Mouse (Mus musculus): ENCODE measurements around the gene Tspan9.

Gene Tspan9

GRCm38 (mm10) chr6:128102296-128102999, 40.9 kb downstream of the Tspan9 start:
- DNase-seq (ENCODE audit: low spot score), result no peak

- DNase-seq (ENCODE audit: low spot score), result no peak
Measured at GRCm38 (mm10) chr6:128099871-128100270, 43.5 kb downstream of the Tspan9 start.

DNA sequence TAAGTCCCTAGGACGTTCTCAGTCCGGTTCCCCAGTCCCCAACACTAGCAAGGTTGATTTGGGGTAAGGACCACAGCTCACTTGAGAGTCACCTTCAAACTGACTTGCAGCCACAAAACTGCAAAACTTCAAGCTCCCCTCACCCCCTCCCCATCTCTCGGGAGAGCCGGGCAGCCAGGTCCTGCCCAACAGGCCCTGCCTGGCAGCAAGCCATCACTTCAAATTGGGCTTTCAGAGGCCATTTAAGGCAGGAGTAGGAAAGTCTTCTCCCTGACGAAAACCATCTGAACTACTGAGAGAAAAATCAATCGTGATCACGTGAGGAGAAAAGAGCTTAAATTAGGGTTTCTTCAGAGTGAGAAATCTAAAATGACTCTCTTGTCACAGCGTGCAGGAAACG, 44.2 kb downstream of the Tspan9 start:
- no peak for DNase-seq (ENCODE audit: low spot score)

DNA sequence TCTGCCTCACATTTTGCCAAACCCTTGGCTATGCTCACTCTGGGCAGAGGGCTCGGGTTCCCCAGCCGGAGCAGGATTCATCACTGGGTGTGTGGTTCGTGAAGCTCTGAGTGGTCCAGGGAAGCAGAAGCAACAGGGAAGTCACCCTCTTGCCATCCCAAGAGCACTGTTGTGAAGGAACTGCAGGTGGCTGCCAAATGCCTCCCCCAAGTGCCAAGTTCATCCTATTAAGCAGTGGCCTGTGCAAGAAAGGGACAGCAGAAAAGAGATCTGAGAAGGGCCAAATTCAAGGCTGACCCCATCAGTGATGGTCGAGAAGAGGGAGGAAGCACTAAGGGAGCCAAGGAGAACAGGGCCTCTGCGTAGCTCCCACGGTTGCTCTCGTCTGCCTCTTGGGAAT, 46.9 kb downstream of the Tspan9 start:
- no peak for DNase-seq (ENCODE audit: low spot score)

GRCm38 (mm10) chr6:128095906-128096305, 47.5 kb downstream of the Tspan9 start:
- DNase-seq (ENCODE audit: low spot score), result no peak

- DNase-seq (ENCODE audit: low spot score), result no peak
Measured at GRCm38 (mm10) chr6:128095131-128095530, 48.3 kb downstream of the Tspan9 start.

DNA sequence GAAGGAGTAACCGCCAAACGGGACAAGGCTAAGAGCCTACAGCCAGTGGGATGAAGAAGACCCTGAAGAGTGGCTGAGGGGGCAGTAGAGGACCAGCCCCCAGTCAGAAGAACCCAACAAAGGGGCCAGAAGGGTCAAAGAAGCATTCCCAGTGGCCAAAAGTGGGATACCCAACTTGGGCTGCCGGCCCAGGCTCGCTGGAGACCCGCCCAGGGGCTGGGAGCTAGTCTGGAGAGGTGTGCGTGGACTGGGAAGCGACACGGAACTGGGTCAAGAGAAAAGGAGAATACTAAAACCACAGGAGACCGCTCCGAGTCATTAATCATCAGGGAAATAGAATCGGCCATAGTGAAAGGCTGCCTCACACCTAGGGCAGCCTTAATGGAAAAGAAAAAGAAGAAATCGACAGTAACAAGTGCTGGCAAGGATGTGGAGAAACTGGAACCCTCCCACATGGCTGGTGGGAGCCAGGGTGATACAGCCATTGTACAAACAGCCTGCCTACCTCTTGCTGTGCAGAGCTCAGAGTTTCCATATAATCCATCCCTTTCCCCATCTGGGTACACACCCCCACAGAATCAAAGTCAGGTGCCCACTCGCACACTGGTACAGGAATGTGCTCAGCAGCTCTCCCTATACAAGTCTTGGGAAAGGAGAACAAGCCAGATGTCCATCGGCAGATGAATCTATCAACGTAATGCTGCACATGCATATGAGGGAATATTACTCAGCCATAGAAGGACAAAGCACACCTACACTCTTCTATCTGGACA, 49.4 kb downstream of the Tspan9 start:
- DNase-seq (ENCODE audit: low spot score), result no peak

DNA sequence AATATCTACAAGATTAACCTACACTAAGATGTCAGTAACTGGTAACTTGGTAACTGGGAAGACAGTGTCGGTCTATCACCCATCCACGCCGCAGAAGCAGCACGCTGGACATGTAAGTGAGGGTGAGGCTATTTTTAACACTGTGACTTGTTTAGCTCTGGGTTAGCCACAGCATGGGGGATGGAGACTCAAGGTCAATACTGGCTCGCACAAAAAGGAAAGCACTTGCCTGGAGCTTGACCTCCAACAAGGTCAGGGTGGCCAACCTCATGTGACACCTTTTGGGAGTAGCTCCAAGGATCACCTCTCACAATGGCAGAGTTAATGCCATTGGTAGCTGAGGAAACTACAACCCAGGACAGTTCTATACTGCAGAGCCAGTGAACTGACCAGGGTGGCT, 50.8 kb downstream of the Tspan9 start:
- no peak for DNase-seq (ENCODE audit: low spot score)

GRCm38 (mm10) chr6:128091833-128092166, 51.6 kb downstream of the Tspan9 start:
- DNase-seq (ENCODE audit: low spot score), result no peak

DNA sequence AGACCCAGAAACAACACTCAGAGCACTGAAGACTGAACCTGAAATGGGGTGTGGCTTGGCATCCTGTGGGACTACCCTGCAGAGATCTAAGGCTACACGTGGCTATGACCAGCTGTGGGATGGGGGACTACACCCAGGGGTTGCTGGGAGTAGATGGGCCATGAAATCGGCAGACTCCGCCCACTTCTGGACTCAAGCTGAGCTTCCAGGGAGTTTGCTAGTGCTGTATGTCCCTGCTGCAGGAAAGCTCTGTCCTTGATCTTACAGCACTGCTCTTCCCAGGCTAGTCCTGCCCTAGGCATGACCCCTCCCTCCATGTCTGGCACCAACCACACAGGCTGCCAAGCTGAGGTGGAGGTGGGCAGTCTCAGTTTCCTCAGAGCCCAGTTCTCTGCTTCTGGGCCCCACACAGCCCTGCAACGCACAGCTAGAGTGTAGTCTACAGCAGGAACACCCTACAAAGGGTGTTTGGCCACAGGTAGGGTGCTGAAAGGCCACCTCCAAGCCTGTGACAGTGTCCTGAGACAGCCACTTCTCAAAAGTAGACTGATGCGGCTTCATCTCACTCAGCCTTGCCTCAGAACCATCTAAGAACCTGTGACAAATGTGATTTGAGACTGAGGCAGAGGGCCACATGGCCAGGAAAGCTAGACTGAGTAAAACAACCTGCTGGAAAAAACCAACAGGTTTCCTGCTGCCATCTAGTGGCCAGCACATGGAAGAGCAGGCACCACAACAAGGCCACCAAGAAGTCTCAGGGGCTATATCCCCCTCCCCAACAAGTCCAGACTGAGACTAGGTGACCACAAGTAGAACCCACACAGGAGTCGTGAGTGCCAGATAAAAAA, 52.2 kb downstream of the Tspan9 start:
- DNase-seq (ENCODE audit: low spot score), result no peak

GRCm38 (mm10) chr6:128089770-128090702, 53.4 kb downstream of the Tspan9 start:
- no peak for DNase-seq (ENCODE audit: low spot score)

DNA sequence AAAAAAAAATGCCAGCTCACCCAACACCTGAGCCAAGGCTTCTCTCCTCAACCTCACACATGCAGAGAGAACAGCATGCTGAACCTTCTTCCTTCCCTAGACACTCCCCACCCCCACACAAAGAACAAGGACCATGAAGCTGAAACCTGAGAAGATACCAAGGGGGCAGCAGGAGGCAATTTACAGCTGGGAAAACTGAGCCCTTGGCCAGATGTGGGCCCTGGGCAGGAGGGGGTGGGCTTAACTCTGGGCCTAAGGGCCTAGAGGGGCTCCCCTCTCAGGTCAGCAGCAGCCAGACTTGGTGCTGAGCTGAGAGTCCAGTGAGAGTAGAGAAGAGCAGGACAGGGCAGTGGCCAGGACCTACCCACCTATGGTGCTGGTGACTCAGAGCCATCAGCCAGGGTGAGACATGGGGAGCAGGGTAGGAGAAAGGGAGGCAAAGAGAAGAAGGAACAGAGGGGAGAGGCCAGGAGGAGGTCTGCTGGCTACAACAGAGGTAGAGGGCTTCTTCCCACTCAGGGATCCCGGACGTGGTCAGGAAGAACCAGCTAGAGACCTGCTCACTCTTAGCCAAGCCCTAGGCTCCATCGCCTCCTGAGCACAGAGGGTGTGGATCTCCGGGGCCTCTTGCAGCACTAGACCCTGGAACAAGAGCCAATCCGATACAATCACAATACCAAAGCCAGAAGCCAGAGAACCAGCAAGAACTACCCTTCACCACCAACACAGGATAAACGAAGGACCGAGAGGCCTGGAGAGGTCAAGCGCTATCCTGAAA, 54.5 kb downstream of the Tspan9 start:
- no peak for DNase-seq (ENCODE audit: low spot score)

GRCm38 (mm10) chr6:128085488-128086066, 57.8 kb downstream of the Tspan9 start:
- no peak for DNase-seq (ENCODE audit: low spot score)

DNA sequence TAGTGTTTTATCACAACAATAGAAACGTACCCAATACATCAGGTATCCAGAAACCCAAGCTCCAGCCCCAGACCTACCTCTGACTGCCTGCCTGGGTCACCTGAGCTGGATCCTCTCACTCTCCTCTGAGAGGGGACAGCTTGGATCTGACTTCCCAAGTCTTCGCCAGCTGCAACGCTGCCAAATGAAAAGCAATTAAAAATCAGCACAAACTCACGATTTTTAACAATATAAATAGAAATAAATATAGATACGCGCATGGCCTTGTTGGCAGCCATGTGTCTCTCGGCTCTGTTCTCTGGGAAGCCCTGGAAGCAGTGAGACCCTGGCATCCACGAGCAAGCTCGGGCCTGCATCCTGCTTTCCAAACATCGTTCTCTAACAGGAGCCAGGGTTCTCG, 60.1 kb downstream of the Tspan9 start:
- DNase-seq (ENCODE audit: low spot score), result no peak

- no peak for DNase-seq (ENCODE audit: low spot score)
Measured at GRCm38 (mm10) chr6:128081781-128082180, 61.6 kb downstream of the Tspan9 start.

DNA sequence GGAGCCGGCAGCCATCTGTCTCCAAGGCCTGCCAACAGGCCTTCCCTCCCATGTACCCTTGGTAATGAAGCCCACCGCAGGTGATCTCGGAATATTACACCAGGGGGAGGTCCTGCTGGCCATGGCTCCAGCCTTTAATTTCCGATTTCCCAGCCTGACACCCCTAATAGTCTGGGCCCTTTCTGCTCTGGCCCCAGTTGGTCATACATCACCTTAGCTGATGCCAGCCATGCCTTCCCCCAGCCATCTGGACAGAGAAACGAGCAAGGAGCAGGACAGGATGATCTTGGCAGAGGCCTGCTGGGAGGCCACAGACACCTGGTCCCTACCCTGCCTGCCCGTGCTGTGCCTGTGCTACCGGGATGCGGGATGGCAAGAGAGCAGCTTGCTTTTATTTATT, 62.1 kb downstream of the Tspan9 start:
- no peak for DNase-seq (ENCODE audit: low spot score)

DNA sequence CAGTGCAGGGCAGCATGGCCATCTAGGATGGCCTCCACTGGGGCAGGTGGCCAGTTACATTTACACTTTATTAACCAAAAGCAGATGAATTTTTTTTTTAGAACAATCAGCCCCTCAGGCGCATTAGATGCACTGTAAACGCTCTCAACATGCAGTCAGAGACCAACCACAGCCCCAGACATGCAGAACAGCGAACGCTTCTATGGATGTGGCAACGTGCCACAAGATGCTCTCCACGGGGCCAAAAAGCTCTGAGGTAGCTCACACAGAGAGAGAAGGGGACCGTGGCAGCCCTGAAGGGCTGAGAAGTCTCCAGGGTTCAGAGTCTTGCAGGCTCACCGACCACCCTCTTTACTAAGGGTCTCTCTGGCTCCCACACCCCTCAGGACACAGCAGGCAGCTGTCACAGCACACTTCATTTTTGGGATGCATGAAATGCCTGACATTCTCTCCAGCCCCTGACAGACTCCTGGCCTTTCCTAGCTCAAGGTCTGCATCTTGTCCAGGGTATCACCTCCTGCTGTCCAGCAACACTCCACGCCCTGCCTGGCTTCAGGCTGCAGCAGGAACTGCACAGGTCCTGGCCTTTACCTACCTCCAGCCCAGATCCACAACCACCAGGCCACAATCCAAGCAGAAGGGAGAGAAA, 63.7 kb downstream of the Tspan9 start:
- DNase-seq (ENCODE audit: low spot score), result no peak

DNA sequence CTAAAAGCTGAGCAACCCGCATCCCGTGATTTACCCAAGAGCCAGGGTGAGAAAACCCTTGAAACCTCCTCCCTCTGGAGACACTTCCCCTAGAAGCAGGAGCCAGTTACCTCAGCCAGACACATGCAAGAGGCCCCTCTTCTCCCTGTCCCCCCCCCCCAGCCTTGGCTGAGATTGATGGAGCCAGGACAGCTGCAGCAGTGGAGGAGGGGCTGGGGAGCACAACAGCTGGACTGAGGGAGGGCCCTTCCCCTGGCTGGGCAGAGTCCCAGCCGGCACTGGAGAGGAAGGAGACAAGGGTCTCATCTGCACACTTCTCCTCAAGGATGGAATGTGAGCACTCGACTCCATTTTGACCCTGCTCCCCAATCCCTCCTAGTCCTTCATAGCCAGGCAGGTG, 64.9 kb downstream of the Tspan9 start:
- no peak for DNase-seq (ENCODE audit: low spot score)

- no peak for DNase-seq (ENCODE audit: low spot score)
Measured at GRCm38 (mm10) chr6:128076104-128077020, 67.0 kb downstream of the Tspan9 start.

Measured in urinary bladder, postnatal 25 days (tissue).